Comparison of ENCODE assay signal across 28 mouse cellular contexts in genomic region chr7:130314658-130315057, GRCm38 (mm10).
"Had no signal": no experiment of that assay in that cellular context is flagged by ENCODE, and none has a peak within 500 bp of the region (broad histone marks: within the 10 kb centered on the region; RNA-seq: fewer than 3 reads in every experiment).

No protein-coding gene starts in this region.

- DNase-seq: cerebellum, adult 2 months; cerebellum, adult 8-10 months; cerebellum, adult 9-10 months; cerebellum, adult 9-11 months; cerebellum, postnatal 10 days; cerebellum, postnatal 14 days; cerebellum, postnatal 25 days; cerebellum, postnatal 36 days; embryo, embryonic 11 days; forebrain, postnatal 0 days; gastrocnemius, adult 2 months; gastrocnemius, postnatal 10 days; gastrocnemius, postnatal 14 days; gastrocnemius, postnatal 25 days; gastrocnemius, postnatal 36 days; heart, adult 11 months; heart, adult 18-20 months had no signal

- H3K36me3 ChIP-seq: embryonic facial prominence, embryonic 10.5 days; embryonic facial prominence, embryonic 12.5 days; embryonic facial prominence, embryonic 13.5 days; embryonic facial prominence, embryonic 15.5 days; forebrain, embryonic 10.5 days; forebrain, embryonic 12.5 days; forebrain, embryonic 15.5 days had no signal

- H3K27ac ChIP-seq: embryonic facial prominence, embryonic 10.5 days; embryonic facial prominence, embryonic 12.5 days; embryonic facial prominence, embryonic 13.5 days; embryonic facial prominence, embryonic 15.5 days; forebrain, embryonic 12.5 days; forebrain, embryonic 13.5 days; forebrain, embryonic 15.5 days; gastrocnemius, adult 2 months had no signal

- H3K9me3 ChIP-seq: embryonic facial prominence, embryonic 10.5 days; embryonic facial prominence, embryonic 12.5 days; embryonic facial prominence, embryonic 15.5 days; forebrain, embryonic 10.5 days; forebrain, embryonic 12.5 days; forebrain, embryonic 13.5 days; forebrain, embryonic 15.5 days had no signal

- H3K4me2 ChIP-seq: embryonic facial prominence, embryonic 12.5 days; embryonic facial prominence, embryonic 13.5 days; embryonic facial prominence, embryonic 15.5 days; forebrain, embryonic 12.5 days; forebrain, embryonic 13.5 days; forebrain, embryonic 15.5 days had no signal

- H3K27me3 ChIP-seq: embryonic facial prominence, embryonic 12.5 days; embryonic facial prominence, embryonic 13.5 days; embryonic facial prominence, embryonic 15.5 days; forebrain, embryonic 13.5 days; forebrain, embryonic 15.5 days had no signal

- H3K9ac ChIP-seq: embryonic facial prominence, embryonic 12.5 days; embryonic facial prominence, embryonic 13.5 days; embryonic facial prominence, embryonic 15.5 days; forebrain, embryonic 12.5 days; forebrain, embryonic 13.5 days; forebrain, embryonic 15.5 days; forebrain, postnatal 0 days had no signal

- ATAC-seq: forebrain, embryonic 13.5 days; forebrain, embryonic 14.5 days; forebrain, embryonic 15.5 days; forebrain, embryonic 16.5 days; forebrain, postnatal 0 days had no signal

- H3K4me3 ChIP-seq: embryonic facial prominence, embryonic 10.5 days; embryonic facial prominence, embryonic 12.5 days; embryonic facial prominence, embryonic 13.5 days; embryonic facial prominence, embryonic 15.5 days; erythroblast, embryonic 14.5 days; forebrain, embryonic 10.5 days; forebrain, embryonic 12.5 days; forebrain, embryonic 13.5 days; forebrain, embryonic 15.5 days; gastrocnemius, adult 2 months had no signal
